ENCODE assay signal across 8 mouse cellular contexts in the genomic region with DNA sequence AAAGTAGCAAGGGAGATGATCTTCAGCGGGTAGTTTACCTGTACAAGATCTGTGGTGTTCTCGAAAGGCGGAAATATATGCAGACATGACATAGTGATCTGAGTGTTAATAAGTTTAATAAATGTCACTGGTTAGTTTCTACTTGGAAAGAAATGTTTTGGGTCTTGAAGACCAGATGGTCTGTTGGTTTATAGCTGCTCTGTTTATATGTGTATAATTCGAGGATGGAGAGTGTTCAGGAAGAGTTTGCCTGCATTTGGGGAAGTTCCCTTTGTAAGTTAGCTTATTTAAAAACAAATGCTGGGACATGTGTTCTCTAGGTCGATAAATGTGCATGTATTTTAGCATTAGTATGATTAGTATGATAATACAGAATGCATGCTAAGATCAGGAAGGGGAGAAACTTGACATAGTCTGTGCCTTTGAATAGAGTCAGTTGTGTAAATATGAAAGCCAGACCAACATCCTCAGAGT. TPM values are rescaled to one million over a fixed set of nuclear protein-coding genes. Genes with fewer than 3 reads are reported as not detected.
A peak's percentile ranks its signal among the peaks of the same experiment; 100 is the strongest.
DNase-seq lines count a peak whose midpoint lies in the region; ATAC-seq and TF ChIP-seq lines count a peak whose summit lies in the region.

No protein-coding gene starts in this region.

- peak overlapping the region; percentile 99 for H3K27ac ChIP-seq in heart, postnatal 0 days (ENCODE audit: low read depth)
- peak overlapping the region; percentile 100 for H3K27ac ChIP-seq in hindbrain, embryonic 10.5 days
- H3K27ac ChIP-seq in midbrain, embryonic 10.5 days (replicated peaks): peak overlapping the region; percentile 99

- ATAC-seq in heart, postnatal 0 days (ENCODE audit: insufficient read depth, low read depth): no peak

- TF ChIP-seq CTCF in heart, postnatal 0 days (IDR thresholded peaks at IDR 0.05; ENCODE audit: low read depth): no peak

- H3K4me2 ChIP-seq in heart, postnatal 0 days (ENCODE audit: low read depth, low read length): peak overlapping the region; percentile 74

- no peaks in the 10 kb centered on the region for H3K36me3 ChIP-seq in heart, postnatal 0 days (replicated peaks; ENCODE audit: control insufficient read depth, insufficient read depth, low read length)
- H3K36me3 ChIP-seq in hindbrain, embryonic 10.5 days: no peaks in the 10 kb centered on the region
- H3K36me3 ChIP-seq in midbrain, embryonic 10.5 days: no peaks in the 10 kb centered on the region

- no peak for DNase-seq in heart, postnatal 0 days (ENCODE audit: low spot score)
- no peak for DNase-seq in heart, adult 9 months (ENCODE audit: low spot score in 2 of 2)
- DNase-seq in MEL-GATA-1-ER (ENCODE audit: extremely low read depth, low read depth): peak; percentile 61
- no peak for DNase-seq in hindbrain, embryonic 10.5 days (ENCODE audit: low spot score)
- no peak for DNase-seq in midbrain, embryonic 10.5 days (ENCODE audit: low spot score)
- DNase-seq in spleen, postnatal 4 days (ENCODE audit: low spot score in 2 of 2): no peak
- no peak for DNase-seq in frontal cortex, postnatal 10 days (ENCODE audit: low spot score in 2 of 2)
- no peak for DNase-seq in gastrocnemius, postnatal 4 days (ENCODE audit: low spot score in 2 of 2)

- no peak for TF ChIP-seq EP300 in heart, postnatal 0 days (IDR thresholded peaks at IDR 0.05; ENCODE audit: low read depth)

- H3K27me3 ChIP-seq in heart, postnatal 0 days (ENCODE audit: control insufficient read depth, insufficient read depth, low read length): no peaks in the 10 kb centered on the region
- no peaks in the 10 kb centered on the region for H3K27me3 ChIP-seq in hindbrain, embryonic 10.5 days (ENCODE audit: insufficient read depth, poor library complexity, severe bottlenecking)
- no peaks in the 10 kb centered on the region for H3K27me3 ChIP-seq in midbrain, embryonic 10.5 days (ENCODE audit: low read depth, poor library complexity, severe bottlenecking)

- peaks cover 17% of the 10 kb centered on the region for H3K4me1 ChIP-seq in heart, postnatal 0 days (ENCODE audit: control insufficient read depth, insufficient read depth)
- H3K4me1 ChIP-seq in hindbrain, embryonic 10.5 days (replicated peaks): peaks cover 44% of the 10 kb centered on the region
- H3K4me1 ChIP-seq in midbrain, embryonic 10.5 days: peaks cover 35% of the 10 kb centered on the region

- H3K4me3 ChIP-seq in heart, postnatal 0 days (ENCODE audit: low read depth, low read length): peak overlapping the region; percentile 96
- H3K4me3 ChIP-seq in hindbrain, embryonic 10.5 days: peak overlapping the region; percentile 97
- H3K4me3 ChIP-seq in midbrain, embryonic 10.5 days: peak overlapping the region; percentile 74

- WGBS in heart, postnatal 0 days: under 1% methylated on average over 5 of the region's 5 CpGs
- WGBS in hindbrain, embryonic 10.5 days: 3% methylated on average over 5 of the region's 5 CpGs
- 3% methylated on average over 5 of the region's 5 CpGs for WGBS in midbrain, embryonic 10.5 days

- H3K9me3 ChIP-seq in heart, postnatal 0 days (replicated peaks; ENCODE audit: control insufficient read depth, low read length): no peaks in the 10 kb centered on the region
- H3K9me3 ChIP-seq in hindbrain, embryonic 10.5 days: no peaks in the 10 kb centered on the region
- H3K9me3 ChIP-seq in midbrain, embryonic 10.5 days (replicated peaks): no peaks in the 10 kb centered on the region

- H3K9ac ChIP-seq in heart, postnatal 0 days (replicated peaks; ENCODE audit: low read depth, low read length): peak overlapping the region; percentile 87

RNA-seq across cellular contexts. Expression of a gene that starts 0.4 kb away (rescaled TPM):
- total RNA-seq in heart, postnatal 0 days (2014; rRNA removed; ENCODE audit: low replicate concordance): 79.5 and 98.6 TPM in 2 replicates
- polyA plus RNA-seq in heart, postnatal 0 days (2015; fragmentation: Nextera tagmentation; extraction: Ambion mirVana): 152 and 155 TPM in 2 replicates
- polyA plus RNA-seq in hindbrain, embryonic 10.5 days (2016; fragmentation: Nextera tagmentation; extraction: Ambion mirVana): 132 and 142 TPM in 2 replicates
- polyA plus RNA-seq in midbrain, embryonic 10.5 days (2016; fragmentation: Nextera tagmentation; extraction: Ambion mirVana): 131 TPM in 2 replicates
- total RNA-seq in gastrocnemius, postnatal 4 days (2021): 10 to 100 TPM; 72.7 to 75.8 TPM

RNA-seq across cellular contexts. Expression of a gene that starts 0.9 kb away (rescaled TPM):
- 17.1 and 17.6 TPM in 2 replicates for total RNA-seq in heart, postnatal 0 days (2014; rRNA removed; ENCODE audit: low replicate concordance)
- 9.7 and 10.1 TPM in 2 replicates for polyA plus RNA-seq in heart, postnatal 0 days (2015; fragmentation: Nextera tagmentation; extraction: Ambion mirVana)
- polyA plus RNA-seq in hindbrain, embryonic 10.5 days (2016; fragmentation: Nextera tagmentation; extraction: Ambion mirVana): 12.3 and 12.9 TPM in 2 replicates
- 13.4 and 14.3 TPM in 2 replicates for polyA plus RNA-seq in midbrain, embryonic 10.5 days (2016; fragmentation: Nextera tagmentation; extraction: Ambion mirVana)
- 10 to 100 TPM; 37.8 to 41.8 TPM for total RNA-seq in gastrocnemius, postnatal 4 days (2021)

RNA-seq across cellular contexts. Expression of a gene that starts 37.6 kb away (rescaled TPM):
- 49.2 and 51.9 TPM in 2 replicates for total RNA-seq in heart, postnatal 0 days (2014; rRNA removed; ENCODE audit: low replicate concordance)
- polyA plus RNA-seq in heart, postnatal 0 days (2015; fragmentation: Nextera tagmentation; extraction: Ambion mirVana): 35.2 and 36.6 TPM in 2 replicates
- 58.6 and 64.8 TPM in 2 replicates for polyA plus RNA-seq in hindbrain, embryonic 10.5 days (2016; fragmentation: Nextera tagmentation; extraction: Ambion mirVana)
- polyA plus RNA-seq in midbrain, embryonic 10.5 days (2016; fragmentation: Nextera tagmentation; extraction: Ambion mirVana): 68.9 and 70.8 TPM in 2 replicates
- total RNA-seq in gastrocnemius, postnatal 4 days (2021): 10 to 100 TPM; 27.5 to 31.7 TPM
